Mouse (Mus musculus): Measurements from ENCODE around the gene Slc35e4. TPM values are rescaled to one million over a fixed set of nuclear protein-coding genes. Genes with fewer than 3 reads are reported as not detected.

The Slc35e4 gene
- total and polyA plus RNA-seq, 2 experiments from 2014 or later, result 27.4 to 56.5 TPM

DNA sequence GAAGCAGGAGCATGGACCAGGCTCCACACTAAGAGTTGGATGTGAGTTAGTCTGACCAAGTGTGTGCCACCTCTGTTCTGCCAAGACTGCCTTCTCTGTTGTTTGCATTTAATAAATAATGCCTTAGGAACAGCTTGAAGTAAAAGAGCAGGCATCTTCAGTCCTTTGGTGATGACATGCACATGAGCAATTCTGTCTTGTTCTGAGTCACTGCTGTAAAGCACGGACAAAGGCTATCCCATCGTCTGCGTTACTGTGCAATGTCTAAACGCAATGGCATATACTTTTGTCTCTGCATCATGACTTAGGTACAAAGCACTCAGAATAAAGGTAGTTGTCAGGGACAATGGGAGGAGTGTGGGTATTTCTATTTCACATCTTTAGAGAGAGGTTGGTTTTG, 54.7 kb downstream of the Slc35e4 start:
- Histone ChIP-seq H3K36me3 (ENCODE audit: insufficient read depth, low read length) (no peaks in the 10 kb centered on the region), H3K27me3 (ENCODE audit: insufficient read depth, low read length) (no peaks in the 10 kb centered on the region), H3K9ac (replicated peaks; ENCODE audit: low read length, poor library complexity, severe bottlenecking) (no peak overlapping the region), H3K9me3 (ENCODE audit: low read length) (no peaks in the 10 kb centered on the region), H3K4me3 (ENCODE audit: low read depth, low read length) (no peak overlapping the region), H3K27ac (ENCODE audit: low read depth, low read length) (no peak overlapping the region), H3K4me2 (ENCODE audit: low read depth, low read length, poor library complexity, severe bottlenecking) (no peak overlapping the region), H3K4me1 (ENCODE audit: insufficient read depth, low read length) (peaks cover 4% of the 10 kb centered on the region; the same call in 1 of the 2 replicates)
- no peak for TF ChIP-seq CTCF (IDR thresholded peaks at IDR 0.05)
- DNase-seq (ENCODE audit: low spot score), result no peak
- WGBS, result 90% methylated on average over 4 of the region's 4 CpGs
- ATAC-seq (ENCODE audit: low FRiP score), result no peak

DNA sequence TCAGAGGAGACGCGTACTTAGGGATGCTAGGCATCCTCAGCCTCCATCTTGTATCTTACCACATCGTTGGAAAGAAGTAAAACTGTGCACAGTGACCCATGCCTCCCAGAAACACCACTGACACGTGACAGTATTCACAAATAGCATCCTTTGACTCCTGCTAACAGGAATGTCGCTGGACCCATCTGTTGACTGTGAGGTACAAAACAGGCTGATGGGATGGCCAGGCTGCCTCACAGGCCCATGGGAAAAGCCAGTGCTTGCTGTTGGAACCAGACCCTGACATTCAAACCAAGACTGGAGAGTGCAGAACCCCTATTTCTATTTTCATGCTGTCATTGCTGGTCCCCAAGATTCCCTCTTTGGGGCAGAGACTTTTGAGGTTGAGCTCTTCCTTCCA, 56.6 kb downstream of the Slc35e4 start:
- no peak overlapping the region for H3K4me3 ChIP-seq (ENCODE audit: low read depth, low read length)
- H3K4me1 ChIP-seq (ENCODE audit: insufficient read depth, low read length), result peaks cover under 1% of the 10 kb centered on the region; the same call in 1 of the 2 replicates
- H3K9me3 ChIP-seq (ENCODE audit: low read length), result no peaks in the 10 kb centered on the region
- ATAC-seq (ENCODE audit: low FRiP score) (no peak), DNase-seq (ENCODE audit: low spot score) (no peak)
- H3K4me2 ChIP-seq (ENCODE audit: low read depth, low read length, poor library complexity, severe bottlenecking), result no peak overlapping the region
- H3K27ac ChIP-seq (ENCODE audit: low read depth, low read length), result no peak overlapping the region
- WGBS, result 78% methylated on average over 5 of the region's 5 CpGs
- no peaks in the 10 kb centered on the region for H3K27me3 ChIP-seq (ENCODE audit: insufficient read depth, low read length)
- H3K9ac ChIP-seq (replicated peaks; ENCODE audit: low read length, poor library complexity, severe bottlenecking), result no peak overlapping the region
- no peaks in the 10 kb centered on the region for H3K36me3 ChIP-seq (ENCODE audit: insufficient read depth, low read length)
- TF ChIP-seq CTCF (IDR thresholded peaks at IDR 0.05), result no peak

Other genes starting within 250 kb of the Slc35e4 start
- 67.2 and 96.0 TPM in 2 replicates for gene Osbp2, start 50.8 kb downstream of the Slc35e4 start, total RNA-seq (2014; rRNA removed)
- 51.8 and 52.5 TPM in 2 replicates for gene Osbp2, start 50.8 kb downstream of the Slc35e4 start, polyA plus RNA-seq (2015; fragmentation: Nextera tagmentation; extraction: Ambion mirVana)
- 0.49 and 0.61 TPM in 2 replicates for gene 4921536K21Rik, start 19.6 kb downstream of the Slc35e4 start, total RNA-seq (2014; rRNA removed)
- 0.28 and 0.41 TPM in 2 replicates for gene 4921536K21Rik, start 19.6 kb downstream of the Slc35e4 start, polyA plus RNA-seq (2015; fragmentation: Nextera tagmentation; extraction: Ambion mirVana)
- gene Dusp18, start 19.4 kb downstream of the Slc35e4 start, total RNA-seq (2014; rRNA removed), result 20.7 and 23.7 TPM in 2 replicates
- 20.5 and 24.1 TPM in 2 replicates for gene Dusp18, start 19.4 kb downstream of the Slc35e4 start, polyA plus RNA-seq (2015; fragmentation: Nextera tagmentation; extraction: Ambion mirVana)
- gene Tcn2, start 17.5 kb upstream of the Slc35e4 start, total RNA-seq (2014; rRNA removed), result 20.9 and 28.8 TPM in 2 replicates
- gene Tcn2, start 17.5 kb upstream of the Slc35e4 start, polyA plus RNA-seq (2015; fragmentation: Nextera tagmentation; extraction: Ambion mirVana), result 22.0 and 27.0 TPM in 2 replicates
- 36.1 and 37.7 TPM in 2 replicates for gene Pes1, start 49.3 kb upstream of the Slc35e4 start, total RNA-seq (2014; rRNA removed)
- 49.0 TPM in 2 replicates for gene Pes1, start 49.3 kb upstream of the Slc35e4 start, polyA plus RNA-seq (2015; fragmentation: Nextera tagmentation; extraction: Ambion mirVana)
- 0.16 TPM in 1 of 2 replicates, not detected in the other for gene 4930556J24Rik, start 62.1 kb upstream of the Slc35e4 start, total RNA-seq (2014; rRNA removed)
- 0.26 TPM in 1 of 2 replicates, not detected in the other for gene 4930556J24Rik, start 62.1 kb upstream of the Slc35e4 start, polyA plus RNA-seq (2015; fragmentation: Nextera tagmentation; extraction: Ambion mirVana)
- 17.0 and 20.9 TPM in 2 replicates for gene Gal3st1, start 69.0 kb upstream of the Slc35e4 start, total RNA-seq (2014; rRNA removed)
- gene Gal3st1, start 69.0 kb upstream of the Slc35e4 start, polyA plus RNA-seq (2015; fragmentation: Nextera tagmentation; extraction: Ambion mirVana), result 12.7 and 14.4 TPM in 2 replicates
- gene Sec14l4, start 116.8 kb upstream of the Slc35e4 start, total RNA-seq (2014; rRNA removed), result not detected in 2 replicates
- gene Sec14l4, start 116.8 kb upstream of the Slc35e4 start, polyA plus RNA-seq (2015; fragmentation: Nextera tagmentation; extraction: Ambion mirVana), result 0.05 TPM in 1 of 2 replicates, not detected in the other
- gene Sec14l3, start 150.2 kb upstream of the Slc35e4 start, total RNA-seq (2014; rRNA removed), result 1.5 and 1.8 TPM in 2 replicates
- gene Sec14l3, start 150.2 kb upstream of the Slc35e4 start, polyA plus RNA-seq (2015; fragmentation: Nextera tagmentation; extraction: Ambion mirVana), result 4.3 and 5.1 TPM in 2 replicates
- gene Mtfp1, start 180.8 kb upstream of the Slc35e4 start, total RNA-seq (2014; rRNA removed), result 13.5 and 17.7 TPM in 2 replicates
- 15.4 and 19.6 TPM in 2 replicates for gene Mtfp1, start 180.8 kb upstream of the Slc35e4 start, polyA plus RNA-seq (2015; fragmentation: Nextera tagmentation; extraction: Ambion mirVana)
- gene Sec14l2, start 208.8 kb upstream of the Slc35e4 start, total RNA-seq (2014; rRNA removed), result 8.2 and 13.2 TPM in 2 replicates
- gene Sec14l2, start 208.8 kb upstream of the Slc35e4 start, polyA plus RNA-seq (2015; fragmentation: Nextera tagmentation; extraction: Ambion mirVana), result 5.5 and 6.9 TPM in 2 replicates
- gene Rnf215, start 220.5 kb upstream of the Slc35e4 start, total RNA-seq (2014; rRNA removed), result 93.8 and 112 TPM in 2 replicates
- 49.2 and 52.9 TPM in 2 replicates for gene Rnf215, start 220.5 kb upstream of the Slc35e4 start, polyA plus RNA-seq (2015; fragmentation: Nextera tagmentation; extraction: Ambion mirVana)
- 22.0 and 23.3 TPM in 2 replicates for gene Ccdc157, start 245.6 kb upstream of the Slc35e4 start, total RNA-seq (2014; rRNA removed)
- 9.0 and 10.7 TPM in 2 replicates for gene Ccdc157, start 245.6 kb upstream of the Slc35e4 start, polyA plus RNA-seq (2015; fragmentation: Nextera tagmentation; extraction: Ambion mirVana)
- gene Sf3a1, start 245.7 kb upstream of the Slc35e4 start, total RNA-seq (2014; rRNA removed), result 46.0 and 49.6 TPM in 2 replicates
- 34.2 and 37.3 TPM in 2 replicates for gene Sf3a1, start 245.7 kb upstream of the Slc35e4 start, polyA plus RNA-seq (2015; fragmentation: Nextera tagmentation; extraction: Ambion mirVana)